Mouse (Mus musculus): ENCODE results near the gene Med15. TPM values are rescaled to one million over a fixed set of nuclear protein-coding genes. Genes with fewer than 3 reads are reported as not detected.

Gene Med15
- total and polyA plus RNA-seq, 2 experiments from 2014 or later = 39.2 to 66.1 TPM

GRCm38 (mm10) chr16:17700386-17701042, 32.2 kb downstream of the Med15 start:
- WGBS = 95% methylated on average over 3 of the region's 3 CpGs
- Histone ChIP-seq H3K4me3 (ENCODE audit: low read length) (no peak overlapping the region), H3K36me3 (ENCODE audit: insufficient read depth, low read length) (peaks cover 14% of the 10 kb centered on the region), H3K9me3 (ENCODE audit: low read length) (no peaks in the 10 kb centered on the region), H3K27me3 (ENCODE audit: insufficient read depth, low read length) (no peaks in the 10 kb centered on the region), H3K4me2 (ENCODE audit: low read depth, low read length) (no peak overlapping the region), H3K4me1 (ENCODE audit: insufficient read depth, low read length) (no peaks in the 10 kb centered on the region), H3K9ac (replicated peaks; ENCODE audit: low read length) (no peak overlapping the region), H3K27ac (no peak overlapping the region)
- DNase-seq (ENCODE audit: low spot score) (no peak), ATAC-seq (no peak)
- no peak for TF ChIP-seq CTCF (IDR thresholded peaks at IDR 0.05; ENCODE audit: low read depth)

- no peak overlapping the region for H3K4me2 ChIP-seq (ENCODE audit: low read depth, low read length)
- H3K9me3 ChIP-seq (ENCODE audit: low read length) = no peaks in the 10 kb centered on the region
- no peaks in the 10 kb centered on the region for H3K4me1 ChIP-seq (ENCODE audit: insufficient read depth, low read length)
- no peak for ATAC-seq
- DNase-seq (ENCODE audit: low spot score) = no peak
- no peak for TF ChIP-seq CTCF (IDR thresholded peaks at IDR 0.05; ENCODE audit: low read depth)
- no peak overlapping the region for H3K9ac ChIP-seq (replicated peaks; ENCODE audit: low read length)
- H3K27ac ChIP-seq = no peak overlapping the region
- peaks cover 14% of the 10 kb centered on the region for H3K36me3 ChIP-seq (ENCODE audit: insufficient read depth, low read length)
- H3K4me3 ChIP-seq (ENCODE audit: low read length) = no peak overlapping the region
- H3K27me3 ChIP-seq (ENCODE audit: insufficient read depth, low read length) = no peaks in the 10 kb centered on the region
- WGBS = 93% methylated on average over 3 of the region's 3 CpGs
These were observed 37.8 kb downstream of the Med15 start for GRCm38 (mm10) chr16:17694860-17695259.

GRCm38 (mm10) chr16:17669886-17670285, 62.8 kb downstream of the Med15 start:
- Histone ChIP-seq H3K4me1 (ENCODE audit: insufficient read depth, low read length) (no peaks in the 10 kb centered on the region), H3K4me3 (ENCODE audit: low read length) (no peak overlapping the region), H3K9me3 (ENCODE audit: low read length) (no peaks in the 10 kb centered on the region), H3K27ac (no peak overlapping the region), H3K27me3 (ENCODE audit: insufficient read depth, low read length) (no peaks in the 10 kb centered on the region), H3K36me3 (ENCODE audit: insufficient read depth, low read length) (peaks cover 59% of the 10 kb centered on the region), H3K4me2 (ENCODE audit: low read depth, low read length) (no peak overlapping the region), H3K9ac (replicated peaks; ENCODE audit: low read length) (no peak overlapping the region)
- DNase-seq (ENCODE audit: low spot score) (no peak), ATAC-seq (no peak)
- TF ChIP-seq CTCF (IDR thresholded peaks at IDR 0.05; ENCODE audit: low read depth) = no peak

GRCm38 (mm10) chr16:17665568-17665967, 67.1 kb downstream of the Med15 start:
- Histone ChIP-seq H3K27ac (no peak overlapping the region), H3K4me3 (ENCODE audit: low read length) (no peak overlapping the region), H3K9ac (replicated peaks; ENCODE audit: low read length) (no peak overlapping the region), H3K4me2 (ENCODE audit: low read depth, low read length) (no peak overlapping the region), H3K4me1 (ENCODE audit: insufficient read depth, low read length) (no peaks in the 10 kb centered on the region), H3K9me3 (ENCODE audit: low read length) (no peaks in the 10 kb centered on the region), H3K36me3 (ENCODE audit: insufficient read depth, low read length) (peaks cover 47% of the 10 kb centered on the region), H3K27me3 (ENCODE audit: insufficient read depth, low read length) (no peaks in the 10 kb centered on the region)
- ATAC-seq (no peak), DNase-seq (ENCODE audit: low spot score) (no peak)
- no peak for TF ChIP-seq CTCF (IDR thresholded peaks at IDR 0.05; ENCODE audit: low read depth)

GRCm38 (mm10) chr16:17656212-17656871, 76.3 kb downstream of the Med15 start:
- Histone ChIP-seq H3K9ac (replicated peaks; ENCODE audit: low read length) (no peak overlapping the region), H3K9me3 (ENCODE audit: low read length) (no peaks in the 10 kb centered on the region), H3K27ac (no peak overlapping the region), H3K4me3 (ENCODE audit: low read length) (no peak overlapping the region), H3K27me3 (ENCODE audit: insufficient read depth, low read length) (no peaks in the 10 kb centered on the region), H3K4me1 (ENCODE audit: insufficient read depth, low read length) (no peaks in the 10 kb centered on the region), H3K4me2 (ENCODE audit: low read depth, low read length) (no peak overlapping the region), H3K36me3 (ENCODE audit: insufficient read depth, low read length) (peaks cover 60% of the 10 kb centered on the region)
- DNase-seq (ENCODE audit: low spot score) (no peak), ATAC-seq (no peak)
- 87% methylated on average over 5 of the region's 5 CpGs for WGBS
- no peak for TF ChIP-seq CTCF (IDR thresholded peaks at IDR 0.05; ENCODE audit: low read depth)

- H3K9ac ChIP-seq (replicated peaks; ENCODE audit: low read length) = no peak overlapping the region
- peaks cover 60% of the 10 kb centered on the region for H3K36me3 ChIP-seq (ENCODE audit: insufficient read depth, low read length)
- ATAC-seq (no peak), DNase-seq (ENCODE audit: low spot score) (no peak)
- no peaks in the 10 kb centered on the region for H3K9me3 ChIP-seq (ENCODE audit: low read length)
- H3K4me1 ChIP-seq (ENCODE audit: insufficient read depth, low read length) = no peaks in the 10 kb centered on the region
- H3K4me2 ChIP-seq (ENCODE audit: low read depth, low read length) = no peak overlapping the region
- no peak overlapping the region for H3K4me3 ChIP-seq (ENCODE audit: low read length)
- no peaks in the 10 kb centered on the region for H3K27me3 ChIP-seq (ENCODE audit: insufficient read depth, low read length)
- H3K27ac ChIP-seq = no peak overlapping the region
- TF ChIP-seq CTCF (IDR thresholded peaks at IDR 0.05; ENCODE audit: low read depth) = no peak
- WGBS = 80% methylated on average over 4 of the region's 4 CpGs
These were observed 78.4 kb downstream of the Med15 start for GRCm38 (mm10) chr16:17654188-17654795.

- Histone ChIP-seq H3K27ac (no peak overlapping the region), H3K4me1 (ENCODE audit: insufficient read depth, low read length) (no peaks in the 10 kb centered on the region), H3K4me2 (ENCODE audit: low read depth, low read length) (no peak overlapping the region), H3K4me3 (ENCODE audit: low read length) (no peak overlapping the region), H3K36me3 (ENCODE audit: insufficient read depth, low read length) (peaks cover 60% of the 10 kb centered on the region), H3K27me3 (ENCODE audit: insufficient read depth, low read length) (no peaks in the 10 kb centered on the region), H3K9me3 (ENCODE audit: low read length) (no peaks in the 10 kb centered on the region), H3K9ac (replicated peaks; ENCODE audit: low read length) (no peak overlapping the region)
- 94% methylated on average over 5 of the region's 5 CpGs for WGBS
- DNase-seq (ENCODE audit: low spot score) = no peak
- TF ChIP-seq CTCF (IDR thresholded peaks at IDR 0.05; ENCODE audit: low read depth) = no peak
- ATAC-seq = no peak
These were observed 79.1 kb downstream of the Med15 start for GRCm38 (mm10) chr16:17653601-17654000.
